Mouse (Mus musculus) neural tube, embryonic 13.5 days (tissue): ENCODE data around the gene Oxct2a. TPM values are rescaled to one million over a fixed set of nuclear protein-coding genes. Genes with fewer than 3 reads are reported as not detected.
A peak's percentile ranks its signal among the peaks of the same experiment; 100 is the strongest.
"Not testable (repeated sequence)": the region's sequence is repeated elsewhere in the genome, so short reads cannot be mapped to it uniquely, and the experiment has no call there.

Experiments
- ATAC-seq: fragments of 200-750 bp; cut with Nextera tagmentation; 2 replicates; pipeline ENCODE4 v1.8.0; 2017; ENCODE audit warnings: low read depth, mild to moderate bottlenecking, moderate TSS enrichment, moderate library complexity
- H3K27ac ChIP-seq: fragments of 300-500 bp; sonication (generic); replicated peaks from 2 replicates; pipeline ENCODE4 v1.5.1; 2015; ENCODE audit warnings: moderate library complexity, mild to moderate bottlenecking, inconsistent platforms
- H3K27me3 ChIP-seq: fragments of 300-500 bp; sonication (generic); 2 replicates; pipeline ENCODE4 v1.6.1; 2015; ENCODE audit warnings: mild to moderate bottlenecking, inconsistent platforms
- H3K36me3 ChIP-seq: fragments of 300-500 bp; sonication (generic); 2 replicates; pipeline ENCODE4 v1.6.1; 2015; ENCODE audit warnings: mild to moderate bottlenecking, inconsistent platforms
- H3K4me1 ChIP-seq: fragments of 300-500 bp; sonication (generic); replicated peaks from 2 replicates; pipeline ENCODE4 v1.6.1; 2015; ENCODE audit warnings: inconsistent platforms
- H3K4me2 ChIP-seq: fragments of 300-500 bp; sonication (generic); 2 replicates; pipeline ENCODE4 v1.6.1; 2015; ENCODE audit warnings: inconsistent platforms, mild to moderate bottlenecking, moderate library complexity
- H3K4me3 ChIP-seq: fragments of 300-500 bp; sonication (generic); 2 replicates; pipeline ENCODE4 v1.5.1; 2015; ENCODE audit warnings: mild to moderate bottlenecking, inconsistent platforms
- H3K9ac ChIP-seq: fragments of 300-500 bp; sonication (generic); 2 replicates; pipeline ENCODE4 v1.6.1; 2015; ENCODE audit warnings: moderate library complexity, mild to moderate bottlenecking, inconsistent platforms
- H3K9me3 ChIP-seq: fragments of 300-500 bp; sonication (generic); 2 replicates; pipeline ENCODE4 v1.6.1; 2016; ENCODE audit warnings: inconsistent platforms
- WGBS: fragments of 180-500 bp; shearing (Covaris S2); methylation state at CpG from one replicate; pipeline ENCODE4 v1.1.7; 2015; 5-methylcytosine and 5-hydroxymethylcytosine counted together
- polyA plus RNA-seq: library from polyadenylated mRNA; unstranded; fragments of >200 nt; fragmentation: Nextera tagmentation; extraction: Ambion mirVana; gene quantifications from 2 replicates; pipeline ENCODE4 v1.2.1, GENCODE M21; 2015

Gene Oxct2a
- polyA plus RNA-seq, 1 experiment from 2014 or later, result not detected

GRCm38 (mm10) chr4:123335244-123335643 lies 11.8 kb upstream of the Oxct2a start:
- H3K27ac ChIP-seq, H3K9me3 ChIP-seq, H3K9ac ChIP-seq, H3K4me3 ChIP-seq, H3K4me2 ChIP-seq, H3K36me3 ChIP-seq, ATAC-seq, H3K4me1 ChIP-seq, H3K27me3 ChIP-seq: not testable (repeated sequence)
- WGBS, result 73% methylated on average over 10 of the region's 10 CpGs

- H3K4me2 ChIP-seq, result no peak overlapping the region
- H3K4me3 ChIP-seq, result no peak overlapping the region
- no peak overlapping the region for H3K27ac ChIP-seq
- H3K4me1 ChIP-seq, result no peaks in the 10 kb centered on the region
- 82% methylated on average over 3 of the region's 3 CpGs for WGBS
- H3K36me3 ChIP-seq, result no peaks in the 10 kb centered on the region
- no peaks in the 10 kb centered on the region for H3K27me3 ChIP-seq
- H3K9me3 ChIP-seq, result no peaks in the 10 kb centered on the region
- no peak overlapping the region for H3K9ac ChIP-seq
- ATAC-seq, result no peak
Measured at GRCm38 (mm10) chr4:123334177-123334576, 10.7 kb upstream of the Oxct2a start.

- no peaks in the 10 kb centered on the region for H3K4me1 ChIP-seq
- H3K27ac ChIP-seq, result no peak overlapping the region
- no peak for ATAC-seq
- H3K9ac ChIP-seq, result no peak overlapping the region
- H3K36me3 ChIP-seq, result no peaks in the 10 kb centered on the region
- H3K4me3 ChIP-seq, result no peak overlapping the region
- WGBS, result 97% methylated on average over 4 of the region's 4 CpGs
- no peaks in the 10 kb centered on the region for H3K27me3 ChIP-seq
- no peak overlapping the region for H3K4me2 ChIP-seq
- H3K9me3 ChIP-seq, result no peaks in the 10 kb centered on the region
Measured at GRCm38 (mm10) chr4:123333151-123333550, 9.7 kb upstream of the Oxct2a start.

GRCm38 (mm10) chr4:123331961-123332360 lies 8.5 kb upstream of the Oxct2a start:
- not testable (repeated sequence) for H3K4me3 ChIP-seq, H3K36me3 ChIP-seq, H3K4me1 ChIP-seq, H3K9ac ChIP-seq, H3K27ac ChIP-seq, ATAC-seq, H3K27me3 ChIP-seq, H3K9me3 ChIP-seq, H3K4me2 ChIP-seq
- 85% methylated on average over 1 of the region's 1 CpGs for WGBS

- 87% methylated on average over 5 of the region's 5 CpGs for WGBS
Measured at GRCm38 (mm10) chr4:123331326-123331725, 7.9 kb upstream of the Oxct2a start.

GRCm38 (mm10) chr4:123328946-123329345 lies 5.5 kb upstream of the Oxct2a start:
- H3K27ac ChIP-seq, result no peak overlapping the region

More at GRCm38 (mm10) chr4:123331326-123331725, 7.9 kb upstream of the Oxct2a start:
- Histone ChIP-seq H3K4me2 (no peak overlapping the region), H3K4me3 (no peak overlapping the region), H3K4me1 (0 out of 2 replicates have a peak, but pooled peaks cover under 1% of the 10 kb centered on the region), H3K27me3 (no peaks in the 10 kb centered on the region), H3K9ac (no peak overlapping the region), H3K36me3 (no peaks in the 10 kb centered on the region), H3K9me3 (no peaks in the 10 kb centered on the region), H3K27ac (no peak overlapping the region)
- ATAC-seq, result no peak

GRCm38 (mm10) chr4:123327630-123328029 lies 4.2 kb upstream of the Oxct2a start:
- Histone ChIP-seq H3K4me3 (no peak overlapping the region), H3K9me3 (no peaks in the 10 kb centered on the region), H3K27ac (no peak overlapping the region), H3K4me2 (no peak overlapping the region), H3K9ac (no peak overlapping the region), H3K4me1 (0 out of 2 replicates have a peak, but pooled peaks cover 4% of the 10 kb centered on the region), H3K36me3 (no peaks in the 10 kb centered on the region), H3K27me3 (peaks cover 20% of the 10 kb centered on the region)
- no peak for ATAC-seq
- WGBS, result 70% methylated on average over 3 of the region's 3 CpGs

More at GRCm38 (mm10) chr4:123328946-123329345, 5.5 kb upstream of the Oxct2a start:
- H3K4me3 ChIP-seq, result no peak overlapping the region
- WGBS, result 66% methylated on average over 6 of the region's 6 CpGs
- no peak overlapping the region for H3K9ac ChIP-seq
- ATAC-seq, result no peak
- 0 out of 2 replicates have a peak, but pooled peaks cover 4% of the 10 kb centered on the region for H3K4me1 ChIP-seq
- H3K4me2 ChIP-seq, result no peak overlapping the region
- no peaks in the 10 kb centered on the region for H3K9me3 ChIP-seq
- no peaks in the 10 kb centered on the region for H3K36me3 ChIP-seq
- peaks cover 9% of the 10 kb centered on the region for H3K27me3 ChIP-seq

GRCm38 (mm10) chr4:123326087-123326486 lies 2.7 kb upstream of the Oxct2a start:
- Histone ChIP-seq H3K4me3 (no peak overlapping the region), H3K4me1 (0 out of 2 replicates have a peak, but pooled peaks cover 4% of the 10 kb centered on the region), H3K27me3 (peaks cover 29% of the 10 kb centered on the region), H3K27ac (no peak overlapping the region), H3K9me3 (no peaks in the 10 kb centered on the region), H3K36me3 (no peaks in the 10 kb centered on the region), H3K4me2 (no peak overlapping the region), H3K9ac (no peak overlapping the region)
- 83% methylated on average over 3 of the region's 3 CpGs for WGBS
- no peak for ATAC-seq

- peak; percentile 48; the same call in 1 of the 2 replicates for ATAC-seq
- not testable (repeated sequence) for H3K9me3 ChIP-seq, H3K9ac ChIP-seq, H3K27ac ChIP-seq, H3K4me1 ChIP-seq, H3K36me3 ChIP-seq
- Histone ChIP-seq H3K4me3 (0 out of 2 replicates have a peak overlapping the region, but pooled peaks have one; percentile 21), H3K4me2 (peak overlapping the region; percentile 46), H3K27me3 (peaks cover 29% of the 10 kb centered on the region)
- 18% methylated on average over 21 of the region's 38 CpGs for WGBS
Measured at GRCm38 (mm10) chr4:123322910-123323309, 524 bp downstream of the Oxct2a start.

- Histone ChIP-seq H3K9me3 (no peaks in the 10 kb centered on the region), H3K4me3 (no peak overlapping the region), H3K27ac (no peak overlapping the region), H3K9ac (no peak overlapping the region), H3K4me2 (no peak overlapping the region), H3K36me3 (no peaks in the 10 kb centered on the region), H3K27me3 (no peaks in the 10 kb centered on the region), H3K4me1 (no peaks in the 10 kb centered on the region)
- ATAC-seq, result no peak
- 83% methylated on average over 3 of the region's 3 CpGs for WGBS
Measured at GRCm38 (mm10) chr4:123314497-123314896, 8.9 kb downstream of the Oxct2a start.

GRCm38 (mm10) chr4:123313010-123313409 lies 10.4 kb downstream of the Oxct2a start:
- H3K36me3 ChIP-seq, result no peaks in the 10 kb centered on the region
- H3K27ac ChIP-seq, result no peak overlapping the region
- no peaks in the 10 kb centered on the region for H3K4me1 ChIP-seq
- no peak overlapping the region for H3K4me2 ChIP-seq
- no peak for ATAC-seq
- no peaks in the 10 kb centered on the region for H3K9me3 ChIP-seq
- no peak overlapping the region for H3K4me3 ChIP-seq
- no peaks in the 10 kb centered on the region for H3K27me3 ChIP-seq
- H3K9ac ChIP-seq, result no peak overlapping the region
- 86% methylated on average over 6 of the region's 6 CpGs for WGBS

GRCm38 (mm10) chr4:123311845-123312244 lies 11.6 kb downstream of the Oxct2a start:
- H3K36me3 ChIP-seq, result peaks cover 4% of the 10 kb centered on the region; the same call in 1 of the 2 replicates
- no peaks in the 10 kb centered on the region for H3K4me1 ChIP-seq
- H3K9me3 ChIP-seq, result no peaks in the 10 kb centered on the region
- no peak overlapping the region for H3K4me2 ChIP-seq
- 85% methylated on average over 7 of the region's 7 CpGs for WGBS
- no peak overlapping the region for H3K27ac ChIP-seq
- H3K4me3 ChIP-seq, result no peak overlapping the region
- H3K9ac ChIP-seq, result no peak overlapping the region
- ATAC-seq, result no peak
- no peaks in the 10 kb centered on the region for H3K27me3 ChIP-seq

GRCm38 (mm10) chr4:123308292-123308691 lies 15.1 kb downstream of the Oxct2a start:
- H3K36me3 ChIP-seq, result peaks cover 17% of the 10 kb centered on the region
- no peak overlapping the region for H3K27ac ChIP-seq
- no peaks in the 10 kb centered on the region for H3K27me3 ChIP-seq
- no peak overlapping the region for H3K4me3 ChIP-seq
- no peaks in the 10 kb centered on the region for H3K4me1 ChIP-seq
- H3K9me3 ChIP-seq, result no peaks in the 10 kb centered on the region
- 69% methylated on average over 3 of the region's 3 CpGs for WGBS
- H3K4me2 ChIP-seq, result no peak overlapping the region
- no peak for ATAC-seq
- H3K9ac ChIP-seq, result no peak overlapping the region
